Mouse (Mus musculus) activated CD4-positive, CD25-positive, alpha-beta regulatory T cell, adult 4 months (primary cell): Measurements from ENCODE around the gene Relb. TPM values are rescaled to one million over a fixed set of nuclear protein-coding genes. Genes with fewer than 3 reads are reported as not detected.

Experiments
- ATAC-seq: one replicate; pipeline ENCODE4 v1.8.0; 2017
- polyA plus RNA-seq, 2 experiments: library from polyadenylated mRNA; unstranded; fragments of 100-300 nt; shearing (Covaris generic); gene quantifications; one replicate each; pipeline ENCODE4 v1.2.1; 2017

The Relb gene
- 10 to 100 TPM; 12.6 to 14.5 TPM for polyA plus RNA-seq

GRCm38 (mm10) chr7:19629361-19629734 lies at the start of gene Relb:
Relb (minus strand) TSS chr7:19629438.
- peak; percentile 6 for ATAC-seq

DNA sequence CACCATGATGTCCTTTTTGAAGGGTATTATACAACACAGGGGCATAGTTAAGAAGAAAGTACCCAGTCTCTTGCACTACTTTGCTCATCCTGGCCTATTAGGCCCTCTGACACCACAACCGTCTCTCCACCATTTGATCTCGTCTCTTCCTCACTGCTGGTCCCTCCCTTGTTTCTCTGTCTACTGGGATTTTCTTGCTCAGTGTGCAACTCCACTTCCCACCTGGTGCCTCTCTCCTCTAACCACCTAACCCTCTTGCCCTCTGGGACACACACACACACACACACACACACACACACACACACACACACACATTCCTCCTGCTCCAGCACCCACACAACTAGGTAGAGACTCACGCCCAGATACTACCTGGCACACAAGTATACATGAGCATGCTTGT lies 49.7 kb upstream of the Relb start:
- ATAC-seq: no peak

GRCm38 (mm10) chr7:19677872-19678271 lies 48.6 kb upstream of the Relb start, which contains the start of gene Apoc2:
Apoc2 (minus strand) TSS chr7:19677941.
- ATAC-seq: no peak

DNA sequence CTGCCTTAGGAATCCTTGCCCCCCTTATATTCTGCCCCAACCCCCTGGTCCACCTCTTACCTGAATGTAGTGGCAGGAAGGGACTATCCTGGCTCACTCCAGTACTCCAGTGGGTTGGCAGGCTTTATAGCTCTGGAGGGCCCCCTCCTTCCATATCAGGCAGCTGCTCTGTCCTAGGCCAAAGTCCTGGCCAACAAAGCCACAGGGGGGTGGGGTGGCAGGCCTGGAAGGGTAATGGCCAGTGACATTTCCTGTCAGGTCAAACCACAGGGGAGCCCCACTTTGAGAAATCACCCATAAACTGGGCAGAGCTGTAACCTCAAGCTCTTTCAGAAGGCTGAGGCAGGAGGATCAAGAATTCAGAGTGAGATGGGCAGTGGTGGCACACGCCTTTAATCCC lies 47.4 kb upstream of the Relb start:
- ATAC-seq: no peak

- no peak for ATAC-seq
Observed at GRCm38 (mm10) chr7:19675824-19676223, 46.6 kb upstream of the Relb start.

GRCm38 (mm10) chr7:19673083-19673699 lies 44.0 kb upstream of the Relb start:
- no peak for ATAC-seq

- ATAC-seq: no peak
Observed at GRCm38 (mm10) chr7:19671511-19671910, 42.3 kb upstream of the Relb start.

- ATAC-seq: peak; percentile 56
Observed at GRCm38 (mm10) chr7:19668947-19669721, 39.9 kb upstream of the Relb start.

DNA sequence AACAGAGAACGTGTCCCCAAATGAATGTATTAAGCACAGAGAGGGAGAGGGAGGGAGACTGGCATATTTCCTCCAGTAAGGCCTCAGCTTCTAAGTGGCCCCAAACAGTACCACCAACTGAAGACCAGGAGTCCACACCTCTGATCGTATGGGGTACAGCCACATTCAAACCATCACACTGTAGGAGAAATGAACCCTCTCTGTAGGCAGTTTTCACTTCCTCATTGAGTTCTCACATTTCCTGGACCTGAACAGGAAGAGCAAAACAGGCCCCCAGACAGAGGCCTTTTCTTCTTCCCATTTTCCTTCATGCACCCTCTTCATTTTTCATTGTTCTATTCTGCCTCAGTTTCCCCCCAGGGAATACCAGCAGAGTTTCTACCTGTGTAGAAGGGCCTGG lies 38.2 kb upstream of the Relb start:
- no peak for ATAC-seq

GRCm38 (mm10) chr7:19666750-19667149 lies 37.5 kb upstream of the Relb start:
- no peak for ATAC-seq

DNA sequence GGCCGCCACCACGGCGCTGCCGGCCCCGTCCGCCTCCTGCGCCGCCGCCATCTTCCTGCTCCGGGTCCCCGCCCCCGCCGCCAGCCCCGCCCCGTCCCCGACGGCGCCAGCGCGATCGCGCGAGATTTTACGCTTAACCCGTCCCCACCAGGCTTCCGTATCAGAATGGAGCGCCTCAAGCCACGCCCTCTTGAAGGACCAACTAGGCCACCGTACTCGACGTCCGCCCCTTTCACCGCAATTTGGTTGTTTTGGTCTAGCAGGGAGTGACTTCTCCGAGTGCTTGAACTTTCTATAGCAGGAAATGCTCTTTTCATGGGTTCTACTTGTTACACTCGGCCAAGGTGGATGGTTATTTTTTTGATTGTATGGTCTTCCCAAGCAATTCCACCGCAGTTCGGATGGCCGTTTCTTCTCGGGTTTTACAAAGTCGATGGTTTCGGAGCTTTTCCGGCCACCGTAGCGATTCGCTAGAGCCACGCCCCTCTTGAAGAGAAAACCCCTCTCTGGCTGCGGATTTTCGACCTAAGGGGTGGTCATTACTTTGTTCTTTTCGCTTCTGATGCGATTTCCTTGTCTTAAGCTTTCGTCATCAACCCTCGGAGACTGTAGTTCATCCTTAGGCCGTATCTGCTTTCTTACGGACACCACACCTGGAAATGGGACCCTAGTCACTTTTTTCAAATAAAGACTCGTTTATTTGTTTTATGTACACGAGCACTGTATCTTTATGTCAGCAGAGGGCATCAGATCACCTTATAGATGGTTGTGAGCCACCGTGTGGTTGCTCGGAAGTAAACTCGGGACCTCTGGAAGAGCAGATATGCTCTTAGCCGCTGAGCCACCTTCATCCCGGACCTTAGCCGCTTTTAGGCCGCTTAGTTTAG lies 36.0 kb upstream of the Relb start, which contains the start of gene Clptm1:
Gene Clptm1, minus strand, starts transcription at position 79 of the 887 bp plus-strand sequence.
- peak; percentile 64 for ATAC-seq

DNA sequence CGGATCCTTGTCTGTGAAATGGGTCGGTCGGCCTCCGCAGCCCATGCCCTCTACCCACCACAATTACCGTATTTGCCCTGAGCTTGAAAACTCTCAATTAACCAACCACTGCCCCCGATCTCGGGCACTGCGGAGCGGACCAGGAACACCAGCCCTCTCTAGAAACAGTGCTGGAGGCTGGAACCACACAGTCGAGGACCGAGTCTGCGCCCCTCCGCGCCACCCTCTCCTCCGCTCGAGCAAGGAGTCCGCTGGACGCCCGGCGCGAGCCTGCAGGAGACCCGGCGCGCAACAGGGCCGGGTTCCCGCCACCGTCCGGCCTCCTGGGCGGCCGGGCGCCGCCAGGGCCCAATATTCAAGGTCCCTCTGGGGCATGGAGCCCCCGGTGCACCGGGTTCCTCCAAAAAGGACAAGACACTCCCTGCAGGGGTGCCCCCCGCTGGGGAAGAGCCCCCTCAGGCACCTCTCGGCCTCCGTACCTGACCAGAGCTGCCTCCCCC lies 35.3 kb upstream of the Relb start:
- peak; percentile 6 for ATAC-seq

DNA sequence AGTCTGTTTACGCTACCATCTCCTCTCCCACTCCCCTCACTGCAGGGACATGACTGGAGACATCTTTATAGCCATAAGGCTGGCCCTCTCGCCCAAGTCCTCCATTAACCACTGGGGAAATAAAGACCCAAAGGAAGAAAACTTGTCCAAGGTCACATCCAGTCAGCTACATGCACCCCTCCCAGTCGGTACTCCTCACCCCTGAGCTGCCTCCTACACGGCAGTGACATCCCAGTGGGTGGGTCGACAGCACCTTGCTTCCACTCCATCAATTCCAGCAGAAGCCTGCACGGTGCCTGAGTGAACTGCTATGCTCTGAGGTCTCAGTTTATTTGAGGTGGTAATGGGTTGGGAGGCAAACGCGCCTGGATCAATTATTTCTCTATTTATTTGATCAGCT lies 34.7 kb upstream of the Relb start:
- no peak for ATAC-seq

DNA sequence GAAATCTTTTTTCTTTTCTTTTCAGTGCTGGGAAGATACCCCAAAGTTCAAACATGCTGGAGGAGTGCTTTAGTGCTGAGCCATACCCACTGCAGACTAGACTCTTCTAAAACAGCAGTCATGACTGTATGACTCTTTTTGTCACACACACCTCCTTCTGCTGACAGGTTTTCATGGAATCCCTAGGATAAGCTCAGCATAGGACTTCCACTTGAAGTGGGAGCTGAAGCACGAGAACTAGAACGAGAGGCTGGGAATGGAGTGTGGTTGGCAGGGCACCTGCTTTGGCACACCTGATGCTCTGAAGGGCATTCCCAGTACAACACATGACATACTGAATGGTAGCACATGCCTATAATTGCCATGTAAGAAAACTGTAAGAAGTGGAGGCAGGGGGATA lies 23.4 kb upstream of the Relb start:
- ATAC-seq: no peak

DNA sequence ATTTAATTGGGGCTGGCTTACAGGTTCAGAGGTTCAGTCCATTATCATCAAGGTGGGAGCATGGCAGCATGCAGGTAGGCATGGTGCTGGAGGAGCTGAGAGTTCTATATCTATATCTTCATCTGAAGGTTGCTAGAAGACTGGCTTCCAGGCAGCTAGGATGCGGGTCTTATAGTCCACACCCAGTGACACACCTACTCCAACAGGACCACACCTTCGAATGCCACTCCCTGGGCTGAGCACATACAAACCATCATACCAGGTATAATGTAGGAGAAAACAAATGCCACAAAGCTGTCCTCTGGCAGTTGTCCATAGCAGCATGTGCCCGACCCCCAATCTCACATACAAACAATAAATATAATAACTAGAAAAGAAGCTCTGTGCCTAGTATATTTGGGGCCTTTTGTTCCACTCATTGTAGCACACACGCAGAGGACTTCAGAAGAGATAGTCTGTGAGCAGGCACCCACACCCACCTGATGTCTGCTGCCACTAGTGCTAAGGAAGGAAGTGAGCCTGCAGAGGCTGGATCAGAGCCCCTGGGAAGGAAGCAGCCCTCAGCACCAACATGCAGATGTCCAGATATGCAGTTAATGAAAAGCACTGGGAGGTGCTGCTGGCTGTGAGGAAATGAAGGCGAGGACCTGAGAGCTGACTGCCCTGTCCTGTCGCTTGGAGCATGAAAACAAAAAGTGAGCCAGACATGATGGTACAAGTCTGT lies 22.0 kb upstream of the Relb start:
- no peak for ATAC-seq

DNA sequence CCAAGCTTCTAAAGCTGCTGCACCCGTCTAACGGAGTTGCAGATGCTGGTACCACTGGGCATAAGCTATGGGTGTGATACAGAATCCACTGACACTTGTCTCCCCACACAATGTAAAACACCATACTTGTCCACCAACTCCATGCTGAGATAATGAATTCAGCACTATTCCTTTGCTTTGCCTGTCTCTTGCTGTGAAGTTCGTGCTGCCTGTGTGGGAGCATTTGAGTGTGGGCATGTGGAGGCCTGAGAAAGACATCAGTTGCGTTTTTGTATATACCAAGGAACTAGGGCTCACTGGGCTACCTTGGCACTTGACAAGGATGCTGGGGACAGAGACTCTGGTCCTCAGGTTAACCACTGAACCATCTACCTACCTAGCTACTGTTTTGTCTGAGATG lies 12.0 kb upstream of the Relb start:
- ATAC-seq: no peak

GRCm38 (mm10) chr7:19635074-19635827 lies 6.0 kb upstream of the Relb start:
- ATAC-seq: no peak

DNA sequence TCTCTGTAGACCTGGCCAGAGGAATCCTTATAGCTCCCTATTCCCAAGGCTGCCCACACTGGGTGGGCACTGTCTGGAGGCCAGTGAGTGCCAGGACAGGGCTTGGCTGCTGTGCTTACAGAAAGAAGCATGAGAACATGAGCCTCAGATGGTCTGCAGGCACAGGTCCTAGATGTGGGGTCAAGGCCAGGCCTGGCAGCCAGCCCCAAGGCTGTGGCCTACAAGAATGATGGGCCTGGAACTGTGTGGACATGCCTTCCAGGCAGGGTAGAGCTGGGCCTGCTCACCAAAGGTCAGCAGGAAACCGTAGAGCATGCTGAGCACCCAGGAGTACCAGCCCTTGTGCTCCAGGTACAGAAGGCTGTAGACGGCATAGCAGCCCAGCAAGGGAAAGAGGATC lies 5.4 kb upstream of the Relb start:
- no peak for ATAC-seq

- ATAC-seq: no peak
Observed at GRCm38 (mm10) chr7:19633855-19634254, 4.6 kb upstream of the Relb start.

GRCm38 (mm10) chr7:19633197-19633596 lies 4.0 kb upstream of the Relb start:
- no peak for ATAC-seq

DNA sequence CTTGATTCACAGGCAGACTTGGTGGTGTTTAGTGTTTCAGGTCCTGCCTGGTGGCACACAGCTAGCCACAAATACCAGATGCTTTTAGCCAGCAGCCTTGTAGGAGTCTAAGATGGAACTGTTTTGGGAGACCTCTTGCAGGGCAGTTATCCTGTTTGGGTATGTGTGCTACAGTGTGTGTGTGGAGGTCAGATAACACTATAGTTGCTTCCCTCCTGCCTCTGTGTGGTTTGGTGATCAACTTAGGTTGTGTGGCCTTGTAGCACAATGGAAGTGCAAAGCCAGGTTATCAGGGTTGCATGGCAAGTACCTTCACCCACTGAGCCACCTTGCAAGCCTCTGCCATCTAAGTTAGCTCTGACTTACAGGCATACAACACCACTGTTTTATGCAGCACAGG lies 3.5 kb upstream of the Relb start:
- ATAC-seq: no peak

GRCm38 (mm10) chr7:19632275-19632674 lies 3.0 kb upstream of the Relb start:
- ATAC-seq: no peak
